14 mouse cellular contexts compared by ENCODE assay signal in genomic region chr16:96690052-96690451, GRCm38 (mm10).
"Had no signal": no experiment of that assay in that cellular context is flagged by ENCODE, and none has a peak within 500 bp of the region (broad histone marks: within the 10 kb centered on the region; RNA-seq: fewer than 3 reads in every experiment).

No protein-coding gene starts in this region.

- DNase-seq: kidney, adult 9 months; kidney, postnatal 36 days; layer of hippocampus, adult 9-11 months; layer of hippocampus, postnatal 36 days; liver; liver, embryonic 13.5 days; liver, postnatal 0 days; lung, postnatal 14 days had no signal

- H3K4me1 ChIP-seq: liver, embryonic 13.5 days; lung, embryonic 15.5 days; megakaryocyte, embryonic 14.5 days had no signal

- H3K9ac ChIP-seq: limb, embryonic 12.5 days; liver, embryonic 13.5 days; liver, postnatal 0 days; lung, embryonic 15.5 days had no signal

- H3K36me3 ChIP-seq: limb, embryonic 12.5 days; liver, embryonic 13.5 days; lung, embryonic 15.5 days had no signal

- H3K27me3 ChIP-seq: limb, embryonic 12.5 days; liver, embryonic 13.5 days; lung, embryonic 15.5 days had no signal

- H3K9me3 ChIP-seq: limb, embryonic 12.5 days; liver, embryonic 13.5 days; lung, embryonic 15.5 days; megakaryocyte, embryonic 14.5 days had no signal

- H3K4me3 ChIP-seq: limb, embryonic 12.5 days; liver, embryonic 13.5 days; lung, embryonic 15.5 days; megakaryocyte, embryonic 14.5 days had no signal

- H3K4me2 ChIP-seq: limb, embryonic 12.5 days; liver, embryonic 13.5 days; lung, embryonic 15.5 days had no signal

- H3K27ac ChIP-seq: kidney, postnatal 0 days; limb, embryonic 12.5 days; liver, embryonic 13.5 days; lung, embryonic 15.5 days; macrophage; stomach, postnatal 0 days had no signal

- ATAC-seq: liver, postnatal 0 days had no signal
